Mouse (Mus musculus) erythroblast, embryonic 14.5 days (primary cell): ENCODE data around the gene Mtcl1.

Source experiments
- GATA1 ChIP-seq: IDR thresholded peaks from 2 replicates; pipeline ENCODE4 v1.6.1; 2012; ENCODE audit warnings: low read length, inconsistent platforms, mixed read lengths
- TAL1 ChIP-seq: IDR thresholded peaks from 3 replicates; pipeline ENCODE4 v1.6.1; 2012; ENCODE audit warnings: low read length, inconsistent platforms, mixed read lengths

DNA sequence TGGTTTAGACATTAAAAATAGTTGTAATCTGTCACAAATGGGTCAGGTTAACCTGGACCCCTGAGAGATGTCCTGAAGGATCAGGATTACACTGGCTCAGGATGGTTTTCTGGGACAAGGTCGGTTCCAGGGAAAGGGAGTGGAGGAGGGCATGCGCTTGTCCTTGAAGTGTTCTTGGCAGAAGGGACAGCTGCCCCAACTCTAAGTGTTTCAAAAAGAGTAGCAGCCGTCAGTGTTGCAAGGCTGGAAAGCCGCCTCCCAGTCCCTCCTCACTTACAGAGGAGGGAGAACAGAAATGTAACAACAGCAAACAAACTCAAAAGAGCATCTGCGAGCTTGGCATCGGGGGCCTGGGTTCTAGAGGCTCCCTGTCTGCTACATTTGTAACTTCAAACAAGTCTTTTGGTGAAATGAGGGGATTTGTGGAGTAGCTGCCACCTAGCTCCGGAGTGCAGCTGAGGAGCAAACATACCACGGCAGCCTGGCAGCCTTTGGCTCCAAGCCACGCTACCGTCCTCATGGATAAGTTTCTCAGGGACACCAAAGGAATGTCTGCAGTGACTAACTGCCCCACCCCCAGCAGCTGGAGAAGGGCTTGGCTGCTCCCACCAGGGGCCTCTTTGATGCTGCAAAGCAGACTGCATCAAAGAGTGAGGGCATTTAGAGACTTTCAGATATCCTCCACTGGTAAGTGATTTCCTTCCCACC, 44.5 kb downstream of the Mtcl1 start:
- no peak for TF ChIP-seq TAL1
- TF ChIP-seq GATA1, result no peak
